Mouse (Mus musculus) thymus, adult 2 months (tissue): ENCODE results near the gene Znrd1as. TPM values are rescaled to one million over a fixed set of nuclear protein-coding genes. Genes with fewer than 3 reads are reported as not detected.
A peak's percentile ranks its signal among the peaks of the same experiment; 100 is the strongest.

Experiments
- DNase-seq: peaks from one replicate; pipeline ENCODE4 v3.0.0; 2021
- H3K27ac ChIP-seq: fragments of 200-500 bp; 2 replicates; pipeline ENCODE4 v1.5.1; 2012; ENCODE audit warnings: low read length, control low read depth; ENCODE audit not compliant: control insufficient read depth, insufficient read depth
- H3K27me3 ChIP-seq: fragments of 200-500 bp; 2 replicates; pipeline ENCODE4 v1.6.1; 2012; ENCODE audit warnings: mild to moderate bottlenecking, low read length, moderate library complexity, mixed read lengths; ENCODE audit not compliant: control insufficient read depth, insufficient read depth
- H3K36me3 ChIP-seq: fragments of 200-500 bp; 2 replicates; pipeline ENCODE4 v1.6.1; 2012; ENCODE audit warnings: mild to moderate bottlenecking, low read length, moderate library complexity; ENCODE audit not compliant: control insufficient read depth, insufficient read depth
- H3K4me1 ChIP-seq: fragments of 200-500 bp; replicated peaks from 2 replicates; pipeline ENCODE4 v1.6.1; 2012; ENCODE audit warnings: low read length; ENCODE audit not compliant: control insufficient read depth, insufficient read depth
- H3K4me3 ChIP-seq: fragments of 200-500 bp; 2 replicates; pipeline ENCODE4 v1.5.1; 2012; ENCODE audit warnings: mild to moderate bottlenecking, low read length, control low read depth, moderate library complexity; ENCODE audit not compliant: control insufficient read depth, insufficient read depth
- CTCF ChIP-seq: fragments of 200-500 bp; IDR thresholded peaks from 2 replicates; pipeline ENCODE4 v1.5.1; 2012; ENCODE audit warnings: mild to moderate bottlenecking, control low read depth, low read length, moderate library complexity, borderline replicate concordance; ENCODE audit not compliant: control insufficient read depth, poor library complexity, insufficient read depth; ENCODE audit errors: extremely low read depth
- POLR2A ChIP-seq: fragments of 200-500 bp; IDR thresholded peaks from 2 replicates; pipeline ENCODE4 v1.6.1; 2012; ENCODE audit warnings: mild to moderate bottlenecking, low read length, control low read depth, moderate library complexity; ENCODE audit not compliant: control insufficient read depth, poor library complexity, insufficient read depth; ENCODE audit errors: extremely low read depth
- WGBS: fragments of 180-500 bp; shearing (Covaris S2); methylation state at CpG from one replicate; pipeline ENCODE4 v1.1.7; 2018; 5-methylcytosine and 5-hydroxymethylcytosine counted together
- polyA plus RNA-seq: library from polyadenylated mRNA; depleted of rRNA; stranded (reverse); fragments of >200 nt; gene quantifications from 2 replicates; pipeline ENCODE4 v1.2.3, GENCODE M21; 2012; rRNA removed

Gene Znrd1as
- 0.85 and 1.0 TPM in 2 replicates for polyA plus RNA-seq

- Histone ChIP-seq H3K27me3 (no peaks in the 10 kb centered on the region), H3K27ac (no peak within 1 kb of the TSS), H3K4me1 (peaks cover 7% of the 10 kb centered on the region), H3K4me3 (peak within 1 kb of the TSS; percentile 72), H3K36me3 (no peaks in the 10 kb centered on the region)
- peak; percentile 88 for DNase-seq
- WGBS, result 1% methylated on average over 46 of the region's 46 CpGs
- TF ChIP-seq POLR2A (peak; percentile 31; the same call in 1 of the 2 replicates), CTCF (no peak)
Observed at GRCm38 (mm10) chr17:36957999-36958743, at the start of gene Znrd1as, which contains the start of gene Znrd1. TSS of gene Znrd1as (plus strand) at chr17:36958592. TSS of gene Znrd1 (minus strand) at chr17:36958559.

GRCm38 (mm10) chr17:36909802-36910201 lies 48.6 kb upstream of the Znrd1as start:
- Histone ChIP-seq H3K27me3 (no peaks in the 10 kb centered on the region), H3K4me3 (no peak overlapping the region), H3K4me1 (no peaks in the 10 kb centered on the region), H3K27ac (no peak overlapping the region), H3K36me3 (no peaks in the 10 kb centered on the region)
- 57% methylated on average over 4 of the region's 4 CpGs for WGBS
- no peak for DNase-seq
- TF ChIP-seq CTCF (no peak), POLR2A (no peak)

GRCm38 (mm10) chr17:36912031-36912430 lies 46.4 kb upstream of the Znrd1as start:
- H3K27ac ChIP-seq, result no peak overlapping the region
- DNase-seq, result no peak
- H3K27me3 ChIP-seq, result no peaks in the 10 kb centered on the region
- no peaks in the 10 kb centered on the region for H3K36me3 ChIP-seq
- no peak overlapping the region for H3K4me3 ChIP-seq
- no peaks in the 10 kb centered on the region for H3K4me1 ChIP-seq
- TF ChIP-seq POLR2A, result no peak
- TF ChIP-seq CTCF, result no peak
- 74% methylated on average over 2 of the region's 2 CpGs for WGBS

GRCm38 (mm10) chr17:36914108-36914507 lies 44.3 kb upstream of the Znrd1as start:
- no peaks in the 10 kb centered on the region for H3K4me1 ChIP-seq
- TF ChIP-seq CTCF (no peak), POLR2A (no peak)
- no peak overlapping the region for H3K27ac ChIP-seq
- H3K4me3 ChIP-seq, result no peak overlapping the region
- no peaks in the 10 kb centered on the region for H3K36me3 ChIP-seq
- WGBS, result 6% methylated on average over 2 of the region's 2 CpGs
- no peaks in the 10 kb centered on the region for H3K27me3 ChIP-seq
- peak; percentile 76 for DNase-seq

GRCm38 (mm10) chr17:36915076-36915475 lies 43.3 kb upstream of the Znrd1as start:
- Histone ChIP-seq H3K27ac (no peak overlapping the region), H3K36me3 (no peaks in the 10 kb centered on the region), H3K4me1 (no peaks in the 10 kb centered on the region), H3K4me3 (no peak overlapping the region), H3K27me3 (no peaks in the 10 kb centered on the region)
- TF ChIP-seq POLR2A (no peak), CTCF (peak; percentile 36; the same call in 1 of the 2 replicates)
- DNase-seq, result peak; percentile 73
- 11% methylated on average over 9 of the region's 9 CpGs for WGBS

GRCm38 (mm10) chr17:36920239-36920638 lies 38.2 kb upstream of the Znrd1as start:
- no peaks in the 10 kb centered on the region for H3K36me3 ChIP-seq
- 80% methylated on average over 15 of the region's 15 CpGs for WGBS
- no peak for TF ChIP-seq CTCF
- no peak for TF ChIP-seq POLR2A
- DNase-seq, result no peak
- no peaks in the 10 kb centered on the region for H3K27me3 ChIP-seq
- no peaks in the 10 kb centered on the region for H3K4me1 ChIP-seq
- H3K27ac ChIP-seq, result no peak overlapping the region
- no peak overlapping the region for H3K4me3 ChIP-seq
